Mouse (Mus musculus): ENCODE results near the gene Krtap26-1. TPM values are rescaled to one million over a fixed set of nuclear protein-coding genes. Genes with fewer than 3 reads are reported as not detected.

The Krtap26-1 gene
- not detected in 2 replicates for polyA plus RNA-seq (2015; fragmentation: Nextera tagmentation; extraction: Ambion mirVana)

DNA sequence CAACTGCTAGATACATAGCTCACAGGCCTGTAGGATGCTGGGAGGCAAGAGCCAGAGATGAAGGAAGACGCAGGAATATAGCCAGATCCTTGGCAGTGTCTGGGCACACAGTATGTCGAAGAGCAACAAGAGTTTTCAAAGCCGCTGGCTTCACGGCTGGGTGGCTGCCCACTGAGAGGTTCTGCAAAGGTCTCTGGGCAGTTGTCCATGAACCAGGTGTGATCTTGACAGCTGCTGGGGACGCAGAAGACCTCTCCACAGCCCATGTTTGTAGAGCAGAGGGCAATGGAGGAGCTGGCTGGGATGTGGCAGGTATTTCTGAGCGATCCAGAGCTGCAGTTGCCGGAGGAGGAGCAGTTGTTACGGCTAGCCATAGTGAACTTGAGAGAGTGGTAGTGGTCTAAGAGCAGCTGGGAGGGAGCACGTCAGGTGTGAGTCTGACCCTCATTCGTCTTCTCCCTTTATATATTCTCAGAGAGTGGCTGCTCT is at the start of gene Krtap26-1:
Gene Krtap26-1, minus strand, starts transcription at position 439 of the 489 bp plus-strand sequence.

DNA sequence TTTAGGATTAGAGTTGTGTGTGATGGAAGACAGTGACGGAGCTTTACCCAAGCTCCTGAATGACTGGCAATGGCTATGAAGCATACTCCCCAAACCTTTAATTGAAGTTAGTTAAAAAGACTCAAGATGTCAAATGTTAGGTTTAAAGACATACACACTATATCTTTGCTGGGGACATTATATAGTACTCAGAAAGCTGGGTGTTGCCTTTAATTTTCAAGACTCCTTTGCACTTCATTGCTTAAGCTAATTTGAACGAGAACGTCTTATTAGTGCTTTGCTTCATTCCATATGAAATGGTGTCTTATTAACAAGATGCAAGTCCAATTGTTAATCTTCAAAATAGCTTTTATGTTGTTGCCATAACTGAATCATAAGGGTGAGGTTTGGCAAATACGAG is 24.0 kb upstream of the Krtap26-1 start, which contains the start of gene Krtap27-1:
Gene Krtap27-1, minus strand, starts transcription at position 101 of the 400 bp plus-strand sequence.

DNA sequence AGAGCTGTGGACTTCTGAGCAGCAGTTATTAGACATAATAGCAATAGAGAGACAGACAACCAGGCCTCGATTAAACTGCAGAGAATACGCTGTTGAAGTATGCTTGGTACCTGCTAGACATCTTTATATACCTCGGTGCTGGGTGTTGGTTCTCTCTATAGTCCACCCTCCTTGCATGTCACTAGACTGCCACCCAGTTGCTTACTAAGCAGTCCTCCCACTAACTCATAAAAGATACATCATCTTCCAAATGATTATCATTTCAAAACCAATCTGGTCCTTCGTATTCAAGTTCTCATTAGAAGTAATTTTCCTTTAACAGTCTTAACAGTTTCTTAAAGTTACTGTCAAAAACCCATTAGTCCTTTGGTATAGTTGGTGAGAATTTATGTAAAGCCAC is 20.0 kb downstream of the Krtap26-1 start, which contains the start of gene 2310079G19Rik:
Gene 2310079G19Rik, minus strand, starts transcription at position 101 of the 400 bp plus-strand sequence.

DNA sequence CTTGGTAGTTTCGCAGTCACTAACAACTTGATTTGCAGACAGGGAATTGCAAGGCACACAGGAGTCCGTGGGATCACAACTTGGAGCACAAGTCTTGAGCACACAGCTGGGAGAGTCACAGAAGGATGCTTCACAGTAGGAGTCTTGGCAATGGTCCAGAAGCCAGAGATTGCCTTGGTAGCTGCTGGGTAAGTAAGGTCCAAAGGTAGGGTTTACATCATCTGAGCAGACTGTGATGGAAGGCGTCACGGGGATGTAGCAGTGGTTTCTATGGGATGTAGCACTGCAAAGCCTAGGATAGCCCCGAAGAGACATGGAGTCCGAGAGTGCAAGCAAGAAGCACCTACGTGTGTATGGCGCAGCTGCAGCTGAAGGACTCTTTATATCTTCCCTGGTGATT is 35.7 kb downstream of the Krtap26-1 start, which contains the start of gene Krtap24-1:
Gene Krtap24-1, minus strand, starts transcription at position 358 of the 400 bp plus-strand sequence.

Other genes starting within 250 kb of the Krtap26-1 start
- gene Cldn17, start 140.8 kb downstream of the Krtap26-1 start, polyA plus RNA-seq (2015; fragmentation: Nextera tagmentation; extraction: Ambion mirVana) = not detected in 2 replicates
- 0.43 and 4.4 TPM in 2 replicates for gene Cldn8, start 84.6 kb downstream of the Krtap26-1 start, polyA plus RNA-seq (2015; fragmentation: Nextera tagmentation; extraction: Ambion mirVana)
- not detected in 2 replicates for gene Krtap24-1, start 35.5 kb downstream of the Krtap26-1 start, polyA plus RNA-seq (2015; fragmentation: Nextera tagmentation; extraction: Ambion mirVana)
- gene 2310079G19Rik, start 20.1 kb downstream of the Krtap26-1 start, polyA plus RNA-seq (2015; fragmentation: Nextera tagmentation; extraction: Ambion mirVana) = not detected in 2 replicates
- gene Krtap27-1, start 23.9 kb upstream of the Krtap26-1 start, polyA plus RNA-seq (2015; fragmentation: Nextera tagmentation; extraction: Ambion mirVana) = not detected in 2 replicates
- not detected in 2 replicates for gene 2310061N02Rik, start 60.2 kb upstream of the Krtap26-1 start, polyA plus RNA-seq (2015; fragmentation: Nextera tagmentation; extraction: Ambion mirVana)
- not detected in 2 replicates for gene Krtap13-1, start 81.1 kb upstream of the Krtap26-1 start, polyA plus RNA-seq (2015; fragmentation: Nextera tagmentation; extraction: Ambion mirVana)
- not detected in 2 replicates for gene Krtap13, start 103.8 kb upstream of the Krtap26-1 start, polyA plus RNA-seq (2015; fragmentation: Nextera tagmentation; extraction: Ambion mirVana)
- not detected in 2 replicates for gene 2310034C09Rik, start 111.1 kb upstream of the Krtap26-1 start, polyA plus RNA-seq (2015; fragmentation: Nextera tagmentation; extraction: Ambion mirVana)
- not detected in 2 replicates for gene 2310057N15Rik, start 126.4 kb upstream of the Krtap26-1 start, polyA plus RNA-seq (2015; fragmentation: Nextera tagmentation; extraction: Ambion mirVana)
- gene Gm5965, start 130.1 kb upstream of the Krtap26-1 start, polyA plus RNA-seq (2015; fragmentation: Nextera tagmentation; extraction: Ambion mirVana) = not detected in 2 replicates
- gene Gm20741, start 164.4 kb upstream of the Krtap26-1 start, polyA plus RNA-seq (2015; fragmentation: Nextera tagmentation; extraction: Ambion mirVana) = not detected in 2 replicates
- gene Krtap15, start 172.4 kb upstream of the Krtap26-1 start, polyA plus RNA-seq (2015; fragmentation: Nextera tagmentation; extraction: Ambion mirVana) = not detected in 2 replicates
- not detected in 2 replicates for gene Krtap14, start 178.3 kb upstream of the Krtap26-1 start, polyA plus RNA-seq (2015; fragmentation: Nextera tagmentation; extraction: Ambion mirVana)
- not detected in 2 replicates for gene Krtap19-1, start 221.6 kb upstream of the Krtap26-1 start, polyA plus RNA-seq (2015; fragmentation: Nextera tagmentation; extraction: Ambion mirVana)
- gene Krtap19-2, start 226.5 kb upstream of the Krtap26-1 start, polyA plus RNA-seq (2015; fragmentation: Nextera tagmentation; extraction: Ambion mirVana) = not detected in 2 replicates
- gene Krtap19-3, start 230.2 kb upstream of the Krtap26-1 start, polyA plus RNA-seq (2015; fragmentation: Nextera tagmentation; extraction: Ambion mirVana) = not detected in 2 replicates
- not detected in 2 replicates for gene Krtap19-4, start 237.3 kb upstream of the Krtap26-1 start, polyA plus RNA-seq (2015; fragmentation: Nextera tagmentation; extraction: Ambion mirVana)
- gene Krtap19-5, start 248.7 kb upstream of the Krtap26-1 start, polyA plus RNA-seq (2015; fragmentation: Nextera tagmentation; extraction: Ambion mirVana) = not detected in 2 replicates

Measured in adrenal gland, postnatal 0 days (tissue).